In genomic region chr3:101672943-101673342, GRCm38 (mm10) we compare ENCODE assay signal across 22 mouse cellular contexts.
DNase-seq lines count a peak whose midpoint lies in the region; ATAC-seq and TF ChIP-seq lines count a peak whose summit lies in the region.
"Had no signal": no experiment of that assay in that cellular context is flagged by ENCODE, and none has a peak within 500 bp of the region (broad histone marks: within the 10 kb centered on the region; RNA-seq: fewer than 3 reads in every experiment).

No protein-coding gene starts in this region.

- no peaks in the 10 kb centered on the region for H3K36me3 ChIP-seq in kidney, adult 2 months (ENCODE audit: control insufficient read depth, insufficient read depth, low read length)
- no peaks in the 10 kb centered on the region for H3K36me3 ChIP-seq in kidney, embryonic 16.5 days (ENCODE audit: insufficient read depth, low read length)
- no peaks in the 10 kb centered on the region for H3K36me3 ChIP-seq in lung, postnatal 0 days (ENCODE audit: insufficient read depth, low read length)
- no peaks in the 10 kb centered on the region for H3K36me3 ChIP-seq in midbrain, embryonic 11.5 days (ENCODE audit: control insufficient read depth, insufficient read depth, low read length)
- no peaks in the 10 kb centered on the region for H3K36me3 ChIP-seq in midbrain, embryonic 14.5 days (ENCODE audit: control insufficient read depth, insufficient read depth, low read length)
- H3K36me3 ChIP-seq: G1E had no signal

- TF ChIP-seq POLR2A in kidney, adult 2 months (IDR thresholded peaks at IDR 0.05; ENCODE audit: low read depth, low read length): no peak

- H3K4me2 ChIP-seq in kidney, embryonic 16.5 days (replicated peaks; ENCODE audit: low read depth, low read length): no peak overlapping the region
- no peak overlapping the region for H3K4me2 ChIP-seq in lung, postnatal 0 days (replicated peaks; ENCODE audit: low read depth, low read length)
- no peak overlapping the region for H3K4me2 ChIP-seq in midbrain, embryonic 11.5 days
- H3K4me2 ChIP-seq in midbrain, embryonic 14.5 days (ENCODE audit: low read length): no peak overlapping the region

- WGBS in kidney, adult 2 months: 72% methylated on average over 4 of the region's 4 CpGs
- WGBS in kidney, embryonic 16.5 days: 78% methylated on average over 4 of the region's 4 CpGs
- WGBS in lung, postnatal 0 days: 65% methylated on average over 4 of the region's 4 CpGs
- WGBS in midbrain, embryonic 11.5 days: 82% methylated on average over 4 of the region's 4 CpGs
- WGBS in midbrain, embryonic 14.5 days: 87% methylated on average over 4 of the region's 4 CpGs

- peak; percentile 53 for DNase-seq in kidney, adult 2 months
- DNase-seq in kidney, adult 9 months: peak; percentile 60
- no peak for DNase-seq in kidney, postnatal 14 days
- DNase-seq in lung, postnatal 0 days (ENCODE audit: low spot score): peak; percentile 32
- no peak for DNase-seq in lung, postnatal 25 days (ENCODE audit: low spot score)
- peak; percentile 44 for DNase-seq in midbrain, embryonic 11.5 days (ENCODE audit: low spot score, missing footprints)
- DNase-seq in midbrain, embryonic 14.5 days: no peak
- DNase-seq: adrenal gland, adult 2 months; adrenal gland, adult 8-10 months; adrenal gland, postnatal 10 days; adrenal gland, postnatal 14 days; adrenal gland, postnatal 25 days; adrenal gland, postnatal 36 days; B cell, adult 2 months; cerebellum, adult 11 months; cerebellum, adult 11-12 months had no signal

- no peak for ATAC-seq in kidney, embryonic 16.5 days (ENCODE audit: low FRiP score, low TSS enrichment)
- no peak for ATAC-seq in lung, postnatal 0 days
- ATAC-seq in midbrain, embryonic 11.5 days (ENCODE audit: low FRiP score): no peak
- no peak for ATAC-seq in midbrain, embryonic 14.5 days (ENCODE audit: low FRiP score, low TSS enrichment)
- ATAC-seq: activated CD4-positive, CD25-positive, alpha-beta regulatory T cell, adult 4 months; CD4-positive, CD25-positive, alpha-beta regulatory T cell, adult 4 months; Patski had no signal

- H3K27me3 ChIP-seq in kidney, adult 2 months (replicated peaks; ENCODE audit: control insufficient read depth, insufficient read depth, low read length): no peaks in the 10 kb centered on the region
- no peaks in the 10 kb centered on the region for H3K27me3 ChIP-seq in kidney, embryonic 16.5 days (ENCODE audit: insufficient read depth, low read length)
- H3K27me3 ChIP-seq in lung, postnatal 0 days (replicated peaks; ENCODE audit: insufficient read depth, low read length): no peaks in the 10 kb centered on the region
- H3K27me3 ChIP-seq in midbrain, embryonic 11.5 days (ENCODE audit: control insufficient read depth, insufficient read depth, low read length): no peaks in the 10 kb centered on the region
- no peaks in the 10 kb centered on the region for H3K27me3 ChIP-seq in midbrain, embryonic 14.5 days (ENCODE audit: control insufficient read depth, insufficient read depth, low read length)
- H3K27me3 ChIP-seq: CH12.LX, Patski had no signal

- no peak for TF ChIP-seq EP300 in lung, postnatal 0 days (IDR thresholded peaks at IDR 0.05)

- no peak overlapping the region for H3K27ac ChIP-seq in kidney, adult 2 months (ENCODE audit: insufficient read depth, low read depth, low read length)
- no peak overlapping the region for H3K27ac ChIP-seq in kidney, embryonic 16.5 days (ENCODE audit: low read length)
- no peak overlapping the region for H3K27ac ChIP-seq in lung, postnatal 0 days (ENCODE audit: low read length)
- H3K27ac ChIP-seq in midbrain, embryonic 11.5 days (ENCODE audit: low read depth, low read length): no peak overlapping the region
- no peak overlapping the region for H3K27ac ChIP-seq in midbrain, embryonic 14.5 days (replicated peaks; ENCODE audit: low read depth, low read length)

- no peak for TF ChIP-seq CTCF in kidney, adult 2 months (conservative IDR thresholded peaks at IDR 0.05; ENCODE audit: insufficient read depth, insufficient read length, low read depth, low read length)
- no peak for TF ChIP-seq CTCF in lung, postnatal 0 days (IDR thresholded peaks at IDR 0.05)

- H3K4me1 ChIP-seq in kidney, adult 2 months (ENCODE audit: control insufficient read depth, insufficient read depth, low read length): peaks cover 16% of the 10 kb centered on the region
- no peaks in the 10 kb centered on the region; the same call in 1 of the 2 replicates for H3K4me1 ChIP-seq in kidney, embryonic 16.5 days (ENCODE audit: insufficient read depth, low read length)
- peaks cover 5% of the 10 kb centered on the region for H3K4me1 ChIP-seq in lung, postnatal 0 days (ENCODE audit: insufficient read depth, low read depth, low read length)
- H3K4me1 ChIP-seq in midbrain, embryonic 11.5 days (ENCODE audit: control insufficient read depth, insufficient read depth, low read length): no peaks in the 10 kb centered on the region
- no peaks in the 10 kb centered on the region for H3K4me1 ChIP-seq in midbrain, embryonic 14.5 days (ENCODE audit: control insufficient read depth, insufficient read depth, low read length)

- H3K9me3 ChIP-seq in kidney, embryonic 16.5 days (ENCODE audit: low read length): no peaks in the 10 kb centered on the region
- no peaks in the 10 kb centered on the region for H3K9me3 ChIP-seq in lung, postnatal 0 days (ENCODE audit: low read length)
- H3K9me3 ChIP-seq in midbrain, embryonic 11.5 days (ENCODE audit: control insufficient read depth, low read length): no peaks in the 10 kb centered on the region
- no peaks in the 10 kb centered on the region for H3K9me3 ChIP-seq in midbrain, embryonic 14.5 days (ENCODE audit: control insufficient read depth, low read length)
- H3K9me3 ChIP-seq: G1E had no signal

- H3K9ac ChIP-seq in kidney, embryonic 16.5 days (replicated peaks; ENCODE audit: low read length): no peak overlapping the region
- no peak overlapping the region for H3K9ac ChIP-seq in lung, postnatal 0 days (replicated peaks; ENCODE audit: low read depth)
- H3K9ac ChIP-seq in midbrain, embryonic 11.5 days (ENCODE audit: low read length): no peak overlapping the region
- H3K9ac ChIP-seq in midbrain, embryonic 14.5 days (replicated peaks; ENCODE audit: low read length): no peak overlapping the region

- H3K4me3 ChIP-seq in kidney, adult 2 months (ENCODE audit: insufficient read depth, low read depth, low read length): no peak overlapping the region
- no peak overlapping the region for H3K4me3 ChIP-seq in kidney, embryonic 16.5 days (ENCODE audit: low read length)
- H3K4me3 ChIP-seq in lung, postnatal 0 days (ENCODE audit: low read depth, low read length): no peak overlapping the region
- H3K4me3 ChIP-seq in midbrain, embryonic 11.5 days (ENCODE audit: low read depth, low read length): no peak overlapping the region
- H3K4me3 ChIP-seq in midbrain, embryonic 14.5 days (replicated peaks; ENCODE audit: low read depth, low read length): no peak overlapping the region

Comparison
In these comparisons a context has a peak if more than half of its experiments do, and no peak if none do; other contexts are left out.
1. DNase-seq: peak in kidney, adult 2 months (single experiment), kidney, adult 9 months (single experiment), lung, postnatal 0 days (single experiment) and midbrain, embryonic 11.5 days (single experiment); none in kidney, postnatal 14 days (single experiment), lung, postnatal 25 days (single experiment) and midbrain, embryonic 14.5 days (single experiment).